Mouse (Mus musculus) T-cell, adult 66 days (primary cell): ENCODE data around the gene Lcat. TPM values are rescaled to one million over a fixed set of nuclear protein-coding genes. Genes with fewer than 3 reads are reported as not detected.

Experiments used
- total RNA-seq, 2 experiments: library from RNA; stranded (reverse); gene quantifications; 3 replicates in 1 of 2; 4 replicates in 1 of 2; pipeline ENCODE4 v1.2.4; 2023

Lcat gene
- total RNA-seq, result under 1 TPM; 0.41 to 0.56 TPM

GRCm38 (mm10) chr8:105943321-105943739 is at the start of gene Lcat:
TSS of gene Lcat (minus strand) at chr8:105943382.

GRCm38 (mm10) chr8:105990856-105991387 is 47.7 kb upstream of the Lcat start, which contains the start of gene Dus2:
TSS of gene Dus2 (plus strand) at chr8:105991337.

DNA sequence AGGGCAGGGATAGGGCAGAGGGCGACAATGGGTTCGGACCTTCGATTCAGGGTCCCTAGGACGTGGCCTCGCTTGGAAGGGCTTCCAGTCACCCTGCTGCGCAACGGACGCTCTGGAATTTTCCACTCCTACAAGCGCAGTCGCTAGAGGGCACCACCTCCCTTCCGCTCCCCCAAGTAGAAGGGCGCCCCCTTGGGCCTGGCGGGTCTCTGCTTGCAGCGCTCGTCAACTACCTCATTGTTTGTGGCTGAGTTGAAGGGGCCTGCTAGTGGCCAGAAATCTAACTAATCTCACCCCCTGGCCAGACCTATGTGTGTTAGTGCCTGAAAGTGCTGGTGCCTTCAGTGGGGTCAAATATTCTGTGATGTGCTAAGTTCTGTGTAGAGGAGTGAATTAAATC is 36.1 kb upstream of the Lcat start, which contains the start of gene Dpep3:
Gene Dpep3, minus strand, starts transcription at position 105 of the 400 bp plus-strand sequence.

GRCm38 (mm10) chr8:105965905-105966341 is 22.7 kb upstream of the Lcat start, which contains the start of gene Slc12a4:
TSS of gene Slc12a4 (minus strand) at chr8:105966097.

GRCm38 (mm10) chr8:105938306-105938669 is 4.9 kb downstream of the Lcat start, which contains the start of gene Psmb10:
TSS of gene Psmb10 (minus strand) at chr8:105938444.

DNA sequence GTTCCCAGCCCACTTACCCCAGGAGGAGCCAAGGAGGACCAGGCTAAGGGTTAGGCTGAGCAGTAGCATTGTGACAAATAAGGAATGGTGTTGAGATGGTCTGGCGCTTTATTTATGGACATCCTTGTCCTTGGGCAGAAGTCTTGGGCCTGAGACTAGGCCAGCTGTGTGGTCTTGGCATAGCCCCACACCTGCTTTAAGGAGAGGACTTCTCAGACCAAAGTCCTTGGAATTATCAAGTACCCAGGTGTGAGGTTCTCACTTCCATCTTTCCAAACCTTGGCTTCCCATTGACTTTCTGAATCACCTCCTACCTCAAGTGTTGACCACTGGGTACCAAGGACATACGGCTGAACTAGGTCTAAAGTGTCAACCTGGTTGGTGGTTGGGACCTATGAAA is 9.4 kb downstream of the Lcat start, which contains the start of gene Ctrl:
Gene Ctrl, minus strand, starts transcription at position 101 of the 400 bp plus-strand sequence.

DNA sequence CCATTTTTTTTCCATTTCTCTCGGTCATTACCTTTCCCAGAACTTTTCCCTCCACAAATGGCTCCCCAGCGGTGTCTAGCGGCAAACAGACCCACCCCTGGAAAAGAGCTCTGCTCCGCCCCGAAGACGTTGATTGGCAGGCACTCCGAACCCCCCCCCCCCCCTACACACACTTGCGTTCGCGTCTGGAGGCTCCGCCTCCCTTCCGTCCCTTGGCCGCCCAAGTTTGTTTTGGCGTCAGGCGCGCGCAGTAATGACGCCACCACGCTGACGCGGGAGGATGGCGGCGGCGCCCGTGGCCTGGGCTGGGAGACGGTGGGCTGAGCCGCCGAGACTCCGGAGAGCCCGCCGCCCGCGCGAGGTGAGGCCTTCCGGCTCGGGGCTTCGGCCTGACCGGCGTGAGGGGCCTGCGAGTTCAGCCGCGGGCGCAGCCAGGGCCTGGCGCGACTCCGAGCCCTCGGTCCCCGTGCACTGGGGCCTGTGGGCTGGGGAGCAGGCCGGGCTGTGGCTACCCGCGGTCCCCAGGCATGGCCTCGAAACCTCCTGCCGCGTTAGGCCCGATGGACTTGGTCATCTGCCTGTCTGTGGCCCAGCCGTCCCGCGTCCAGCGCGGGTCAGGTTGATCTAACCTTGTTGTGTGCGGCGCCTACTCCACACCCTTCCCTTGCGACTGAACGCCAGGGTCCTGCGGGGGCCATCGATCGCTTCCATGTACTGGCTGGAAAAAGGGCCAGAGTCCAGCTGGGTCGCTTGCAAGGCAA is 42.8 kb downstream of the Lcat start, which contains the start of gene Pskh1:
Gene Pskh1, plus strand, starts transcription at position 262 of the 761 bp plus-strand sequence.

DNA sequence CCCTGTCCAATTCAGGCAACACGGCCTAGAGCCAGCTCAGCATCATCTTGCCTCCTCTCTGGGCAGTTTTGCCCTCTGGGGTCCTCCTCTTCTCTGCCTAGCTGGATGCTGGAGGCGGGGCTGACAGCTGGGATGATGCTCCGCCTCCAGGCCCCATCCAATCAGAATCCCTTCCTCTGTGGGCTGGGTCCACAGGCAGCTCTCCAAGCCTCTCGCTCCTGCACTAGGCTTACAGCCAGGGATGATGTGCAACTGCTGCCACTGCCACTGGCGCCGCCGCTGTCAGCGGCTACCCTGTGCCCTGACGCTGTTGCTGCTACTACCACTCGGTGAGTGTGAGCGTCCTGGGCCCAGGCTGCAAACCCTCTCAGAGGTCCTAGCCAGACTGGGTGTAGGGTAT is 49.8 kb downstream of the Lcat start, which contains the start of gene Nrn1l:
Gene Nrn1l, plus strand, starts transcription at position 229 of the 400 bp plus-strand sequence.

Other genes starting within 250 kb of the Lcat start
- gene Acd, start 242.3 kb downstream of the Lcat start, total RNA-seq, result 10 to 100 TPM; 45.6 to 47.8 TPM
- 10 to 100 TPM in 1 of 2 experiments, 1 to 10 TPM in 1; 4.9 to 11.4 TPM for gene Pard6a, start 242.2 kb downstream of the Lcat start, total RNA-seq
- gene 4933405L10Rik, start 235.7 kb downstream of the Lcat start, total RNA-seq, result not detected
- gene Enkd1, start 235.2 kb downstream of the Lcat start, total RNA-seq, result 1 to 10 TPM; 4.2 to 4.6 TPM
- gene Gfod2, start 184.7 kb downstream of the Lcat start, total RNA-seq, result 10 to 100 TPM in 1 of 2 experiments, 1 to 10 TPM in 1; 7.2 to 10.5 TPM
- gene Ranbp10, start 116.0 kb downstream of the Lcat start, total RNA-seq, result 10 to 100 TPM; 67.1 to 69.5 TPM
- gene Tsnaxip1, start 115.7 kb downstream of the Lcat start, total RNA-seq, result not detected
- 10 to 100 TPM; 21.5 to 22.7 TPM for gene Cenpt, start 90.1 kb downstream of the Lcat start, total RNA-seq
- gene Thap11, start 88.2 kb downstream of the Lcat start, total RNA-seq, result 10 to 100 TPM; 23.6 to 24.1 TPM
- gene Nutf2, start 82.8 kb downstream of the Lcat start, total RNA-seq, result 10 to 100 TPM; 20.8 to 35.3 TPM
- gene Edc4, start 62.5 kb downstream of the Lcat start, total RNA-seq, result 10 to 100 TPM; 85.5 to 94.7 TPM
- gene Nrn1l, start 49.8 kb downstream of the Lcat start, total RNA-seq, result 1 to 10 TPM; 2.3 to 2.5 TPM
- 10 to 100 TPM; 23.2 TPM for gene Pskh1, start 42.9 kb downstream of the Lcat start, total RNA-seq
- gene Ctrl, start 9.5 kb downstream of the Lcat start, total RNA-seq, result 1 to 10 TPM in 1 of 2 experiments, not detected in 1; 2.9 TPM
- 100 to 1,000 TPM; 159 to 185 TPM for gene Psmb10, start 4.9 kb downstream of the Lcat start, total RNA-seq
- gene Slc12a4, start 22.7 kb upstream of the Lcat start, total RNA-seq, result 10 to 100 TPM; 13.5 to 17.9 TPM
- gene Dpep3, start 36.0 kb upstream of the Lcat start, total RNA-seq, result not detected
- 10 to 100 TPM; 16.3 to 19.8 TPM for gene Dus2, start 48.0 kb upstream of the Lcat start, total RNA-seq
- not detected for gene Dpep2nb, start 62.6 kb upstream of the Lcat start, total RNA-seq
- gene Ddx28, start 68.5 kb upstream of the Lcat start, total RNA-seq, result 1 to 10 TPM; 8.3 to 9.5 TPM
- 100 to 1,000 TPM; 205 to 213 TPM for gene Nfatc3, start 115.5 kb upstream of the Lcat start, total RNA-seq
- gene Esrp2, start 193.6 kb upstream of the Lcat start, total RNA-seq, result under 1 TPM; 0.68 to 0.76 TPM
- 1 to 10 TPM; 5.8 to 6.0 TPM for gene Pla2g15, start 207.0 kb upstream of the Lcat start, total RNA-seq
- 10 to 100 TPM; 40.7 to 41.6 TPM for gene Slc7a6, start 225.5 kb upstream of the Lcat start, total RNA-seq